Mouse (Mus musculus) testis, adult 2 months (tissue): ENCODE results near the gene Gdnf.

Experiments
- CTCF ChIP-seq: fragments of 200-500 bp; IDR thresholded peaks from 2 replicates; pipeline ENCODE4 v1.5.1; 2012; ENCODE audit warnings: low read depth, mild to moderate bottlenecking, inconsistent platforms, low read length, moderate library complexity; ENCODE audit not compliant: control insufficient read depth, insufficient read depth, insufficient replicate concordance
- POLR2A ChIP-seq: fragments of 200-500 bp; IDR thresholded peaks from 2 replicates; pipeline ENCODE4 v1.6.1; 2012; ENCODE audit warnings: low read depth, mild to moderate bottlenecking, inconsistent platforms, low read length, moderate library complexity; ENCODE audit not compliant: control insufficient read depth

- no peak for TF ChIP-seq CTCF
- no peak for TF ChIP-seq POLR2A
Measured at GRCm38 (mm10) chr15:7875879-7876278, 65.2 kb downstream of the Gdnf start.
